ENCODE assay signal across 9 mouse cellular contexts in genomic region chr10:57841638-57842509, GRCm38 (mm10). TPM values are rescaled to one million over a fixed set of nuclear protein-coding genes. Genes with fewer than 3 reads are reported as not detected.
DNase-seq lines count a peak whose midpoint lies in the region; ATAC-seq lines count a peak whose summit lies in the region.
"Had no signal": no experiment of that assay in that cellular context is flagged by ENCODE, and none has a peak within 500 bp of the region (broad histone marks: within the 10 kb centered on the region; RNA-seq: fewer than 3 reads in every experiment).

No protein-coding gene starts in this region.

- no peaks in the 10 kb centered on the region for H3K36me3 ChIP-seq in forebrain, embryonic 13.5 days (ENCODE audit: poor library complexity, severe bottlenecking)

- H3K9ac ChIP-seq in forebrain, embryonic 13.5 days, result no peak overlapping the region

- peak; percentile 77 for ATAC-seq in forebrain, embryonic 13.5 days
- ATAC-seq in inflammation-experienced regulatory T-cells, adult 6 months, result peak; percentile 76

- H3K4me1 ChIP-seq in forebrain, embryonic 13.5 days, result peaks cover 2% of the 10 kb centered on the region; the same call in 1 of the 2 replicates

- intact Hi-C loops in left cerebral cortex, postnatal 4 days (cut with DNase I), result loop anchor here (1.0 kb wide), 1 partner anchor 99 kb away; no protein-coding TSS in a partner anchor

- no peaks in the 10 kb centered on the region for H3K27me3 ChIP-seq in forebrain, embryonic 13.5 days

- H3K4me2 ChIP-seq in forebrain, embryonic 13.5 days, result no peak overlapping the region

- H3K9me3 ChIP-seq in forebrain, embryonic 13.5 days (replicated peaks), result no peaks in the 10 kb centered on the region

- H3K27ac ChIP-seq in forebrain, embryonic 13.5 days, result no peak overlapping the region

- no peak overlapping the region for H3K4me3 ChIP-seq in forebrain, embryonic 13.5 days

- DNase-seq in urinary bladder, postnatal 14 days (ENCODE audit: low spot score), result peak; percentile 29
- DNase-seq in urinary bladder, postnatal 10 days (ENCODE audit: low spot score), result no peak
- DNase-seq in c-Kit-positive CD71-positive TER-119-positive erythroid progenitor cells, embryonic 14.5 days (ENCODE audit: low spot score), result peak; percentile 49
- DNase-seq in left cerebral cortex, postnatal 4 days, result peak; percentile 31
- DNase-seq in neural tube, embryonic 10.5 days (ENCODE audit: extremely low spot score, low spot score), result peak; percentile 42
- DNase-seq in testis, postnatal 14 days (ENCODE audit: low spot score), result peak; percentile 9

- WGBS in forebrain, embryonic 13.5 days, result 39% methylated on average over 8 of the region's 8 CpGs

RNA-seq across cellular contexts. Expression of gene Smpdl3a, which starts 47.7 kb away (rescaled TPM):
- 8.9 and 9.0 TPM in 2 replicates for polyA plus RNA-seq in forebrain, embryonic 13.5 days (2015; fragmentation: Nextera tagmentation; extraction: Ambion mirVana)
- 100 to 1,000 TPM; 110 to 180 (median 175) TPM for polyA plus RNA-seq in inflammation-experienced regulatory T-cells, adult 6 months (2017; shearing (Covaris generic))
- total RNA-seq in left cerebral cortex, postnatal 4 days (2021), result 10 to 100 TPM; 17.0 to 17.5 TPM

RNA-seq across cellular contexts. Expression of gene Fabp7, which starts 57.2 kb away (rescaled TPM):
- polyA plus RNA-seq in forebrain, embryonic 13.5 days (2015; fragmentation: Nextera tagmentation; extraction: Ambion mirVana), result 1,416 and 1,541 TPM in 2 replicates
- not detected for polyA plus RNA-seq in inflammation-experienced regulatory T-cells, adult 6 months (2017; shearing (Covaris generic))
- total RNA-seq in left cerebral cortex, postnatal 4 days (2021), result 1,000 to 10,000 TPM; 1,039 to 1,099 TPM
- total RNA-seq: gastrocnemius, adult 8-10 months had no signal

Comparison
In these comparisons a context has a peak if more than half of its experiments do, and no peak if none do; other contexts are left out.
1. RNA of gene Smpdl3a, which starts 47.7 kb away (polyA plus RNA-seq): 110 to 180 TPM in inflammation-experienced regulatory T-cells, adult 6 months; 8.9 to 9.0 TPM in forebrain, embryonic 13.5 days; every median in the first group is over 10 times any median in the second.
2. RNA of gene Fabp7, which starts 57.2 kb away (polyA plus RNA-seq): 1,416 to 1,541 TPM in forebrain, embryonic 13.5 days; not detected in inflammation-experienced regulatory T-cells, adult 6 months; every median in the first group is over 1,000 times any median in the second.